In the genomic region with DNA sequence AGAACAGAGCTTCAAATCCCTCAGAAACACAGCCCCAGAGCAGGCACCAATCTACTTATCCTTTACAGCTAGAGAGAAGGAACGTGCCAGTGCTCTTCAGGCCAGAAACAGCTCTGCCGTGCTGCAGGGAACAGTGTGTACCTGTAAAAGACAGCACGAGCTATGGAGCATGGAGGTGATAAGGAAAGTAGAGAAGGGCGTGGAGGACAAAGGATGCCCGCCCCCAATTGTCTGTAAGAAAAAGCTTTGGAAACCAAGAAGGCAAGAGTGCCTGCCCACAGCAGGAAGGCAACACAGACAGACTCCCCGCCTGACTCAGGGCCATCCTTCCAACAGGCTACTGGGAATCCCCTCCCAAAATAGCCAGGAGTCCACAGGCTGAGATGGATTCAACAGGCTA, we compare ENCODE assay signal across 14 mouse cellular contexts.
A peak's percentile ranks its signal among the peaks of the same experiment; 100 is the strongest.
DNase-seq lines count a peak whose midpoint lies in the region; ATAC-seq and TF ChIP-seq lines count a peak whose summit lies in the region.
"Had no signal": no experiment of that assay in that cellular context is flagged by ENCODE, and none has a peak within 500 bp of the region (broad histone marks: within the 10 kb centered on the region; RNA-seq: fewer than 3 reads in every experiment).

No protein-coding gene starts in this region.

- H3K36me3 ChIP-seq in limb, embryonic 11.5 days (ENCODE audit: control insufficient read depth, insufficient read depth, low read length) = no peaks in the 10 kb centered on the region
- H3K36me3 ChIP-seq in limb, embryonic 10.5 days = no peaks in the 10 kb centered on the region
- no peaks in the 10 kb centered on the region for H3K36me3 ChIP-seq in ES-E14 (ENCODE audit: control insufficient read depth, insufficient read depth, low read length, poor library complexity, severe bottlenecking)
- H3K36me3 ChIP-seq: limb, embryonic 12.5 days had no signal

- H3K4me3 ChIP-seq in limb, embryonic 11.5 days (ENCODE audit: low read depth, low read length) = no peak overlapping the region
- H3K4me3 ChIP-seq in limb, embryonic 10.5 days = no peak overlapping the region
- no peak overlapping the region for H3K4me3 ChIP-seq in ES-E14 (ENCODE audit: insufficient read depth in 1 of 2, low read depth in 1 of 2, low read length in 2 of 2, poor library complexity in 1 of 2, severe bottlenecking in 1 of 2)
- H3K4me3 ChIP-seq: erythroblast, embryonic 14.5 days; limb, embryonic 12.5 days had no signal

- no peak overlapping the region for H3K9ac ChIP-seq in limb, embryonic 11.5 days (ENCODE audit: low read length)
- no peak overlapping the region for H3K9ac ChIP-seq in ES-E14 (ENCODE audit: insufficient read depth, low read depth, low read length, poor library complexity, severe bottlenecking)
- H3K9ac ChIP-seq: limb, embryonic 12.5 days had no signal

- 63% methylated on average over 6 of the region's 6 CpGs for WGBS in limb, embryonic 11.5 days
- 60% methylated on average over 6 of the region's 6 CpGs for WGBS in limb, embryonic 10.5 days

- peak; percentile 11 for DNase-seq in limb, embryonic 11.5 days (ENCODE audit: low spot score)
- DNase-seq in limb, embryonic 10.5 days (ENCODE audit: low spot score) = no peak
- DNase-seq in ES-E14 (ENCODE audit: low read depth, low spot score) = peak; percentile 24
- DNase-seq in heart, adult 8-10 months (ENCODE audit: low spot score) = peak; percentile 63
- DNase-seq in heart, postnatal 4 days = peak; percentile 41
- no peak for DNase-seq in cerebellum, adult 9-10 months
- DNase-seq in spleen, postnatal 36 days (ENCODE audit: low spot score in 2 of 2) = no peak
- DNase-seq: adrenal gland, postnatal 25 days; B cell, adult 2 months; cerebellum, postnatal 10 days had no signal

- no peak for ATAC-seq in limb, embryonic 11.5 days (ENCODE audit: insufficient number of reproducible peaks, low FRiP score, low TSS enrichment, low read depth)
- no peak for ATAC-seq in erythroblast, adult 5-6 weeks (replicated peaks; ENCODE audit: low FRiP score, poor library complexity, severe bottlenecking)
- ATAC-seq: Patski had no signal

- in situ Hi-C loops in ES-E14 (cut with MboI; ENCODE audit: low sequenced_read_pairs in 2 of 2, unreplicated experiment in 2 of 2) = no loop called here

- H3K4me2 ChIP-seq in limb, embryonic 11.5 days (ENCODE audit: low read depth, severe bottlenecking) = no peak overlapping the region
- H3K4me2 ChIP-seq: limb, embryonic 12.5 days had no signal

- H3K27me3 ChIP-seq in limb, embryonic 11.5 days (ENCODE audit: control insufficient read depth, insufficient read depth, low read length) = no peaks in the 10 kb centered on the region
- H3K27me3 ChIP-seq in limb, embryonic 10.5 days (ENCODE audit: low read depth, poor library complexity, severe bottlenecking) = no peaks in the 10 kb centered on the region
- H3K27me3 ChIP-seq: limb, embryonic 12.5 days; Patski had no signal

- no peaks in the 10 kb centered on the region for H3K4me1 ChIP-seq in limb, embryonic 11.5 days (ENCODE audit: control insufficient read depth, insufficient read depth, low read length)
- H3K4me1 ChIP-seq in limb, embryonic 10.5 days = peaks cover 24% of the 10 kb centered on the region
- peaks cover 0 to 4% of the 10 kb centered on the region in 2 experiments; a peak in 1 of 4 replicates for H3K4me1 ChIP-seq in ES-E14 (ENCODE audit: control insufficient read depth in 2 of 2, insufficient read depth in 2 of 2, low read length in 2 of 2, poor library complexity in 1 of 2)

- no peaks in the 10 kb centered on the region for H3K9me3 ChIP-seq in limb, embryonic 11.5 days (ENCODE audit: control insufficient read depth, low read length)
- H3K9me3 ChIP-seq in limb, embryonic 10.5 days (replicated peaks) = no peaks in the 10 kb centered on the region
- H3K9me3 ChIP-seq in ES-E14 (ENCODE audit: control insufficient read depth, insufficient read depth, low read depth, low read length) = no peaks in the 10 kb centered on the region
- H3K9me3 ChIP-seq: limb, embryonic 12.5 days had no signal

- H3K27ac ChIP-seq in limb, embryonic 11.5 days (replicated peaks; ENCODE audit: low read depth, low read length) = no peak overlapping the region
- H3K27ac ChIP-seq in limb, embryonic 10.5 days = no peak overlapping the region
- no peak overlapping the region for H3K27ac ChIP-seq in ES-E14 (ENCODE audit: insufficient read depth, low read depth, low read length, poor library complexity, severe bottlenecking)
- H3K27ac ChIP-seq: limb, embryonic 12.5 days had no signal

TF ChIP-seq in ES-E14, 5 proteins besides CTCF, POLR2A, EP300 and RAD21:
- no peak for TF ChIP-seq HCFC1 (IDR thresholded peaks at IDR 0.05; ENCODE audit: borderline replicate concordance, insufficient read depth, low read length)
- no peak for TF ChIP-seq MAFK (IDR thresholded peaks at IDR 0.05; ENCODE audit: insufficient read depth, low read depth, low read length)
- TF ChIP-seq ZC3H11A (IDR thresholded peaks at IDR 0.05; ENCODE audit: borderline replicate concordance, low read depth, low read length) = no peak
- no peak for TF ChIP-seq CHD2 (IDR thresholded peaks at IDR 0.05; ENCODE audit: low read depth, low read length)
- TF ChIP-seq ZNF384 (IDR thresholded peaks at IDR 0.05; ENCODE audit: low read depth, low read length) = no peak

Comparison
In these comparisons a context has a peak if more than half of its experiments do, and no peak if none do; other contexts are left out.
1. DNase-seq: peak in limb, embryonic 11.5 days (single experiment), ES-E14 (single experiment), heart, adult 8-10 months (single experiment) and heart, postnatal 4 days (single experiment); none in limb, embryonic 10.5 days (single experiment), cerebellum, adult 9-10 months (single experiment) and spleen, postnatal 36 days (0 of 2).